Mouse (Mus musculus): ENCODE measurements around the gene Upp2. TPM values are rescaled to one million over a fixed set of nuclear protein-coding genes. Genes with fewer than 3 reads are reported as not detected.

Gene Upp2
- total RNA-seq, 2 experiments from 2014 or later, result 1.6 to 2.8 TPM

GRCm38 (mm10) chr2:58625186-58625585 lies 58.1 kb downstream of the Upp2 start:
- DNase-seq, result no peak

GRCm38 (mm10) chr2:58625681-58626080 lies 58.6 kb downstream of the Upp2 start:
- no peak for DNase-seq

- DNase-seq, result no peak
Observed at GRCm38 (mm10) chr2:58626136-58626769, 59.2 kb downstream of the Upp2 start.

- DNase-seq, result no peak
Observed at GRCm38 (mm10) chr2:58627981-58628380, 60.9 kb downstream of the Upp2 start.

- no peak for DNase-seq
Observed at GRCm38 (mm10) chr2:58628993-58629392, 61.9 kb downstream of the Upp2 start.

GRCm38 (mm10) chr2:58629440-58629839 lies 62.3 kb downstream of the Upp2 start:
- no peak for DNase-seq

GRCm38 (mm10) chr2:58633791-58634190 lies 66.7 kb downstream of the Upp2 start:
- DNase-seq, result no peak

GRCm38 (mm10) chr2:58641761-58642555 lies 74.9 kb downstream of the Upp2 start:
- DNase-seq, result no peak

GRCm38 (mm10) chr2:58645667-58646066 lies 78.6 kb downstream of the Upp2 start:
- no peak for DNase-seq

GRCm38 (mm10) chr2:58655169-58655568 lies 88.1 kb downstream of the Upp2 start:
- no peak for DNase-seq

GRCm38 (mm10) chr2:58656959-58657358 lies 89.9 kb downstream of the Upp2 start:
- no peak for DNase-seq

GRCm38 (mm10) chr2:58657855-58658254 lies 90.8 kb downstream of the Upp2 start:
- DNase-seq, result no peak

GRCm38 (mm10) chr2:58660591-58660990 lies 93.5 kb downstream of the Upp2 start:
- DNase-seq, result no peak

GRCm38 (mm10) chr2:58661116-58661515 lies 94.0 kb downstream of the Upp2 start:
- DNase-seq, result no peak

- DNase-seq, result no peak
Observed at GRCm38 (mm10) chr2:58662661-58663060, 95.6 kb downstream of the Upp2 start.

- no peak for DNase-seq
Observed at GRCm38 (mm10) chr2:58663404-58664120, 96.5 kb downstream of the Upp2 start.

- DNase-seq, result peak; percentile 82
Observed at GRCm38 (mm10) chr2:58665081-58665814, 98.2 kb downstream of the Upp2 start.

GRCm38 (mm10) chr2:58667298-58667697 lies 100.2 kb downstream of the Upp2 start:
- DNase-seq, result no peak

GRCm38 (mm10) chr2:58667991-58668390 lies 100.9 kb downstream of the Upp2 start:
- DNase-seq, result peak; percentile 79

- DNase-seq, result no peak
Observed at GRCm38 (mm10) chr2:58669114-58669513, 102.0 kb downstream of the Upp2 start.

GRCm38 (mm10) chr2:58672520-58672919 lies 105.4 kb downstream of the Upp2 start:
- DNase-seq, result no peak

- peak; percentile 27 for DNase-seq
Observed at GRCm38 (mm10) chr2:58679968-58680367, 112.9 kb downstream of the Upp2 start.

- DNase-seq, result peak; percentile 81
Observed at GRCm38 (mm10) chr2:58680794-58681193, 113.7 kb downstream of the Upp2 start.
